Mouse (Mus musculus) sigmoid colon, adult 10 weeks (tissue): Measurements from ENCODE around the gene Emd. TPM values are rescaled to one million over a fixed set of nuclear protein-coding genes. Genes with fewer than 3 reads are reported as not detected.

Experiments
- polyA plus RNA-seq: library from polyadenylated mRNA; stranded (reverse); fragments of 350-450 nt; fragmentation: Illumina TruSeq; extraction: RNeasy Lipid Tissue Mini Kit (QIAGEN cat#74804); gene quantifications from one replicate; pipeline ENCODE4 v1.2.3, GENCODE M21; 2014; ENCODE audit warnings: low read depth, low replicate concordance

Emd gene
- polyA plus RNA-seq, result 42.5 TPM

GRCm38 (mm10) chrX:74254153-74254887, at the start of gene Emd:
Emd (plus strand) TSS chrX:74254687.

GRCm38 (mm10) chrX:74249615-74250014, 4.9 kb upstream of the Emd start, which contains the start of gene Flna:
Flna (minus strand) TSS chrX:74249820.

DNA sequence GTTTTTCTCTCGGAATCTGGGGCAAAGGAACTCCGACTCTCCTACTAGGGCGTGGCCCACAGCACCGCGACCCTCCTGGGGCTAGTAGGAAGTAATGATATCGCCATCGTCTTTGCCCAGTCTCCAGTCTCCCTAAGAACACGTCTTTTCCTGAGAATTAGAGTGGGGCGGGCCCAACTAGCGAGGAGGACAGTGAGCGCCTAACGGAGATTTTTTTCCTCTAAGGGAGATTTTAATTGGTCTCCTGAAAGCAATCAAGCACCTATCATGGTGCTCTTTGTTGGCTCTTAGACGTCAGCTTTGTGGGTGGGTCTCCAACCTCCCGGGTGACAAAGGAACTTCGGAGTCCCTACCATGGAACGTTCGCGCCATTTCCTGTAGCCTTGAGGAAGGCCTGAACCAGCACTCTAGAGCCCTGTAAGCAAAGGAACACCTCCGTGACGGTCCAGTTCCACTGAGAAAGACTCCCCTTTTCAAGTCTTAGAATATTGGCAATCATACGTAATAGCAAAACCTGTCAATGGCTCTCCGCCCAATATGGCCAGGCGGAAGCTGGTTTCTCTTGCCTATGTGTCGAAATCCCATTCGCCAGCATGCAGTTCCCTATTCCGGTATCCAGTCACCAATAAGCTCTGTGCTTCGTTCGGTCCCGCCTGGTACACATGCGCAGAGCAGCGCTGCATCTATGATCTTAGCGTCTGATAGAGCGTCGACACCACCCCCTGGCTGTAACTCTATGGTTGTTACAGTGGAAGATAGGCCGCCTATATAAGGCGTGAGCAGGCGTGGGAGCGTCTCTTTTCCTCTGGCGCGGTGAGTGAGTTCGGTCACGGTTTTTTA, 15.8 kb downstream of the Emd start, which contains the start of gene Rpl10:
Gene Rpl10, plus strand, starts transcription at position 751 of the 840 bp plus-strand sequence.

GRCm38 (mm10) chrX:74281732-74282394, 27.4 kb downstream of the Emd start, which contains the start of the genes Taz and Dnase1l1:
Taz (plus strand) TSS chrX:74281912.
Dnase1l1 (minus strand) TSS chrX:74282337.

GRCm38 (mm10) chrX:74296538-74297448, 42.3 kb downstream of the Emd start, which contains the start of gene Atp6ap1:
Atp6ap1 (plus strand) TSS chrX:74297097.

GRCm38 (mm10) chrX:74304867-74305700, 50.6 kb downstream of the Emd start, which contains the start of gene Gdi1:
Gdi1 (plus strand) TSS chrX:74304998.

Other genes starting within 250 kb of the Emd start
- 39.7 TPM for gene Irak1, start 230.8 kb upstream of the Emd start, polyA plus RNA-seq
- gene Opn1mw, start 127.2 kb upstream of the Emd start, polyA plus RNA-seq, result not detected
- 18.2 TPM for gene Mecp2, start 119.3 kb upstream of the Emd start, polyA plus RNA-seq
- gene Tex28, start 86.8 kb upstream of the Emd start, polyA plus RNA-seq, result not detected
- gene Tktl1, start 77.4 kb upstream of the Emd start, polyA plus RNA-seq, result not detected
- gene Flna, start 4.9 kb upstream of the Emd start, polyA plus RNA-seq, result 96.7 TPM
- 1,296 TPM for gene Rpl10, start 16.1 kb downstream of the Emd start, polyA plus RNA-seq
- gene Taz, start 27.2 kb downstream of the Emd start, polyA plus RNA-seq, result 77.7 TPM
- 53.1 TPM for gene Dnase1l1, start 27.6 kb downstream of the Emd start, polyA plus RNA-seq
- gene Atp6ap1, start 42.4 kb downstream of the Emd start, polyA plus RNA-seq, result 145 TPM
- 117 TPM for gene Gdi1, start 50.3 kb downstream of the Emd start, polyA plus RNA-seq
- gene Fam50a, start 58.3 kb downstream of the Emd start, polyA plus RNA-seq, result 12.3 TPM
- 1.0 TPM for gene Plxna3, start 74.4 kb downstream of the Emd start, polyA plus RNA-seq
- gene Lage3, start 98.9 kb downstream of the Emd start, polyA plus RNA-seq, result 10.0 TPM
- 35.8 TPM for gene Ubl4a, start 118.5 kb downstream of the Emd start, polyA plus RNA-seq
- 10.3 TPM for gene Slc10a3, start 118.7 kb downstream of the Emd start, polyA plus RNA-seq
- 12.5 TPM for gene Fam3a, start 138.6 kb downstream of the Emd start, polyA plus RNA-seq
- gene Ikbkg, start 138.6 kb downstream of the Emd start, polyA plus RNA-seq, result 47.1 TPM
- 12.9 TPM for gene G6pdx, start 174.5 kb downstream of the Emd start, polyA plus RNA-seq
- not detected for gene Gm6880, start 226.7 kb downstream of the Emd start, polyA plus RNA-seq